Mouse (Mus musculus) cortical plate, adult 2 months (tissue): ENCODE measurements around the gene Mest.

Source experiments
- CTCF ChIP-seq: fragments of 200-500 bp; IDR thresholded peaks from 2 replicates; pipeline ENCODE4 v1.5.1; 2011; ENCODE audit warnings: mild to moderate bottlenecking, control low read depth, low read length; ENCODE audit not compliant: insufficient read depth; ENCODE audit errors: extremely low read depth
- POLR2A ChIP-seq: fragments of 200-500 bp; IDR thresholded peaks from 2 replicates; pipeline ENCODE4 v1.6.1; 2011; ENCODE audit warnings: mild to moderate bottlenecking, low read length, control low read depth; ENCODE audit not compliant: insufficient read depth; ENCODE audit errors: extremely low read depth

DNA sequence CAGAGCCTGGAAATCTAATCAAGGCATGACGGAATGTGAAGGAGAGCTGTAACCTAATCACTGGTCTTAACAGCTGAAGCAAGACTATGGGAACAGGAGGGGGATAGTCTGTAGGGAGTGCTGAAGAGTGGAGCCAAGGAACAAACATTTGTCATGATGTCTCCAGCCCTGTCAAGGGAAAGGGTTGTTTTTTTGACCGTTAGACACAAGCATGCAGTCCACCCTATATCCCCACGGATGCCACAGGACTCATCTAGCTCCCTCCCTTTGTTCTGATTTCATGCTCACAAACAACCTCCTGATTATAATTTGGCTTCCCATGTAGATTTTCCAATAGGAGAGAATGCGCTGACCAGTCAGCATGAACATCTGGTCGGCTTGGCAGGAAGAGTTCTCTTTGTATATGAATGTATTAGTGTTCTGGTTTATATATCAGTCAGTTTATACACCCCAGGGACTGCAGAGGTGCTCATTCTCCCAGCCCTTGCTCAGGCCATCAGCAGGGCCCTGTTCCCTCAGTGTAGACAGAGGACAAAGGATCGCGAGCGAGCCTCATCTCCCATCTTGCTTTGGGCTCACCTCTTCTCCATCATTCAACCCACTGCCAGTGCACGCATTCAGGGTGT, 19.3 kb upstream of the Mest start:
- no peak for TF ChIP-seq CTCF
- TF ChIP-seq POLR2A: no peak
